Mouse (Mus musculus): ENCODE measurements around the gene Gbp2b. TPM values are rescaled to one million over a fixed set of nuclear protein-coding genes. Genes with fewer than 3 reads are reported as not detected.

Gbp2b gene
- total RNA-seq (2023) = not detected in 2 replicates

GRCm38 (mm10) chr3:142594547-142594946 is at the start of gene Gbp2b:
Gene Gbp2b (plus strand): TSS chr3:142594847.

GRCm38 (mm10) chr3:142559632-142560228 is 34.9 kb upstream of the Gbp2b start, which contains the start of gene Gbp3:
Gene Gbp3 (plus strand): TSS chr3:142560026.

GRCm38 (mm10) chr3:142620111-142620955 is 25.7 kb downstream of the Gbp2b start, which contains the start of gene Gbp2:
Gene Gbp2 (plus strand): TSS chr3:142620602.

Other genes starting within 250 kb of the Gbp2b start
- gene Pdlim5, start 199.2 kb upstream of the Gbp2b start, total RNA-seq (2023) = 66.1 and 79.4 TPM in 2 replicates
- gene Gbp5, start 100.9 kb upstream of the Gbp2b start, total RNA-seq (2023) = 1.6 and 3.5 TPM in 2 replicates
- 5.1 and 5.8 TPM in 2 replicates for gene Gbp7, start 64.5 kb upstream of the Gbp2b start, total RNA-seq (2023)
- 10.9 and 14.2 TPM in 2 replicates for gene Gbp3, start 34.8 kb upstream of the Gbp2b start, total RNA-seq (2023)
- 7.1 and 10.3 TPM in 2 replicates for gene Gbp2, start 25.8 kb downstream of the Gbp2b start, total RNA-seq (2023)
- gene Kyat3, start 106.2 kb downstream of the Gbp2b start, total RNA-seq (2023) = 1.4 and 2.0 TPM in 2 replicates
- 54.3 and 57.0 TPM in 2 replicates for gene Gtf2b, start 170.2 kb downstream of the Gbp2b start, total RNA-seq (2023)